Comparison of ENCODE assay signal across 9 mouse cellular contexts in genomic region chr3:109309317-109310265, GRCm38 (mm10). TPM values are rescaled to one million over a fixed set of nuclear protein-coding genes. Genes with fewer than 3 reads are reported as not detected.
DNase-seq lines count a peak whose midpoint lies in the region; ATAC-seq and TF ChIP-seq lines count a peak whose summit lies in the region.
"Had no signal": no experiment of that assay in that cellular context is flagged by ENCODE, and none has a peak within 500 bp of the region (broad histone marks: within the 10 kb centered on the region; RNA-seq: fewer than 3 reads in every experiment).

No protein-coding gene starts in this region.

- no peak for ATAC-seq in megakaryocyte, adult 5-6 weeks (ENCODE audit: poor library complexity, severe bottlenecking)
- ATAC-seq in forebrain, embryonic 14.5 days = no peak
- ATAC-seq in liver, embryonic 12.5 days = no peak

- no peak for TF ChIP-seq CTCF in kidney, adult 2 months (conservative IDR thresholded peaks at IDR 0.05; ENCODE audit: insufficient read depth, insufficient read length, low read depth, low read length)

- H3K4me1 ChIP-seq in megakaryocyte, embryonic 14.5 days = peaks cover 74% of the 10 kb centered on the region
- no peaks in the 10 kb centered on the region for H3K4me1 ChIP-seq in kidney, adult 2 months (ENCODE audit: control insufficient read depth, insufficient read depth, low read length)
- H3K4me1 ChIP-seq in forebrain, embryonic 14.5 days (ENCODE audit: control insufficient read depth, insufficient read depth, low read length) = no peaks in the 10 kb centered on the region
- peaks cover 9% of the 10 kb centered on the region; the same call in 1 of the 2 replicates for H3K4me1 ChIP-seq in liver, embryonic 12.5 days
- H3K4me1 ChIP-seq: hindbrain, embryonic 12.5 days had no signal

- H3K36me3 ChIP-seq in megakaryocyte, embryonic 14.5 days (replicated peaks; ENCODE audit: low read length) = no peaks in the 10 kb centered on the region
- H3K36me3 ChIP-seq in kidney, adult 2 months (ENCODE audit: control insufficient read depth, insufficient read depth, low read length) = no peaks in the 10 kb centered on the region
- no peaks in the 10 kb centered on the region for H3K36me3 ChIP-seq in forebrain, embryonic 14.5 days (ENCODE audit: control insufficient read depth, insufficient read depth, low read length)
- no peaks in the 10 kb centered on the region for H3K36me3 ChIP-seq in liver, embryonic 12.5 days
- H3K36me3 ChIP-seq: hindbrain, embryonic 12.5 days had no signal

- H3K4me2 ChIP-seq in forebrain, embryonic 14.5 days (ENCODE audit: low read length) = no peak overlapping the region
- H3K4me2 ChIP-seq in liver, embryonic 12.5 days = no peak overlapping the region
- H3K4me2 ChIP-seq: hindbrain, embryonic 12.5 days had no signal

- no peaks in the 10 kb centered on the region for H3K9me3 ChIP-seq in megakaryocyte, embryonic 14.5 days
- no peaks in the 10 kb centered on the region for H3K9me3 ChIP-seq in forebrain, embryonic 14.5 days (replicated peaks; ENCODE audit: control insufficient read depth, low read length)
- H3K9me3 ChIP-seq in liver, embryonic 12.5 days (replicated peaks) = no peaks in the 10 kb centered on the region
- H3K9me3 ChIP-seq: hindbrain, embryonic 12.5 days had no signal

- H3K27ac ChIP-seq in kidney, adult 2 months (ENCODE audit: insufficient read depth, low read depth, low read length) = no peak overlapping the region
- H3K27ac ChIP-seq in forebrain, embryonic 14.5 days (ENCODE audit: low read depth, low read length) = no peak overlapping the region
- H3K27ac ChIP-seq in liver, embryonic 12.5 days = no peak overlapping the region
- H3K27ac ChIP-seq: hindbrain, embryonic 12.5 days had no signal

- DNase-seq in gastrocnemius, postnatal 36 days = peak; percentile 34 to 36
- peak; percentile 40 for DNase-seq in kidney, adult 2 months
- peak; percentile 25 for DNase-seq in ovary, postnatal 14 days (ENCODE audit: low spot score)
- DNase-seq in forebrain, embryonic 14.5 days (ENCODE audit: low spot score) = no peak
- no peak for DNase-seq in right cerebral cortex, postnatal 14 days

- H3K4me3 ChIP-seq in megakaryocyte, embryonic 14.5 days (replicated peaks) = peak overlapping the region; percentile 21
- H3K4me3 ChIP-seq in kidney, adult 2 months (ENCODE audit: insufficient read depth, low read depth, low read length) = no peak overlapping the region
- H3K4me3 ChIP-seq in forebrain, embryonic 14.5 days (ENCODE audit: low read depth, low read length) = no peak overlapping the region
- H3K4me3 ChIP-seq in liver, embryonic 12.5 days = no peak overlapping the region
- H3K4me3 ChIP-seq: hindbrain, embryonic 12.5 days had no signal

- no peak for TF ChIP-seq POLR2A in kidney, adult 2 months (IDR thresholded peaks at IDR 0.05; ENCODE audit: low read depth, low read length)

- intact Hi-C loops in gastrocnemius, postnatal 36 days (cut with DNase I) = no loop called here

- 78% methylated on average over 18 of the region's 18 CpGs for WGBS in kidney, adult 2 months
- 91% methylated on average over 18 of the region's 18 CpGs for WGBS in forebrain, embryonic 14.5 days
- WGBS in liver, embryonic 12.5 days (ENCODE audit: insufficient replicate concordance) = 78% methylated on average over 18 of the region's 18 CpGs

- no peak overlapping the region for H3K9ac ChIP-seq in forebrain, embryonic 14.5 days (ENCODE audit: low read length)
- no peak overlapping the region for H3K9ac ChIP-seq in liver, embryonic 12.5 days
- H3K9ac ChIP-seq: hindbrain, embryonic 12.5 days had no signal

- H3K27me3 ChIP-seq in megakaryocyte, embryonic 14.5 days (replicated peaks) = no peaks in the 10 kb centered on the region
- no peaks in the 10 kb centered on the region for H3K27me3 ChIP-seq in kidney, adult 2 months (replicated peaks; ENCODE audit: control insufficient read depth, insufficient read depth, low read length)
- H3K27me3 ChIP-seq in forebrain, embryonic 14.5 days (replicated peaks; ENCODE audit: control insufficient read depth, insufficient read depth, low read length) = no peaks in the 10 kb centered on the region
- no peaks in the 10 kb centered on the region for H3K27me3 ChIP-seq in liver, embryonic 12.5 days (replicated peaks)
- H3K27me3 ChIP-seq: hindbrain, embryonic 12.5 days had no signal

RNA-seq across cellular contexts. Expression of gene Vav3, which starts 30.9 kb away (rescaled TPM):
- 6.5 and 13.9 TPM in 2 replicates for polyA plus RNA-seq in megakaryocyte, embryonic 14.5 days (2012; ENCODE audit: insufficient read depth, low replicate concordance)
- total RNA-seq in megakaryocyte, adult 5-6 weeks (2015) = 44.2 and 49.7 TPM in 2 replicates
- 60.9 and 67.8 TPM in 2 replicates for total RNA-seq in megakaryocyte, adult 5-6 weeks (2017)
- total RNA-seq in gastrocnemius, postnatal 36 days (2021) = 1 to 10 TPM; 1.3 to 1.6 TPM
- 5.4 and 6.8 TPM in 2 replicates for polyA plus RNA-seq in kidney, adult 2 months (2012; rRNA removed)
- 7.4 and 7.5 TPM in 2 replicates for polyA plus RNA-seq in forebrain, embryonic 14.5 days (2014; fragmentation: Nextera tagmentation; extraction: Ambion mirVana)
- polyA plus RNA-seq in liver, embryonic 12.5 days (2016; fragmentation: Nextera tagmentation; extraction: Ambion mirVana) = 5.4 and 7.0 TPM in 2 replicates

Comparison
In these comparisons a context has a peak if more than half of its experiments do, and no peak if none do; other contexts are left out.
1. DNase-seq: peak in gastrocnemius, postnatal 36 days (2 of 2), kidney, adult 2 months (single experiment) and ovary, postnatal 14 days (single experiment); none in forebrain, embryonic 14.5 days (single experiment) and right cerebral cortex, postnatal 14 days (single experiment).